Mouse (Mus musculus) frontal cortex, postnatal 14 days (tissue): ENCODE results near the gene Col28a1.
"Not testable (repeated sequence)": the region's sequence is repeated elsewhere in the genome, so short reads cannot be mapped to it uniquely, and the experiment has no call there.

Source experiments
- DNase-seq, 2 experiments: peaks; one replicate each; pipeline ENCODE4 v3.0.0; 2022; ENCODE audit warnings: low spot score in 2 of 2

Gene Col28a1

GRCm38 (mm10) chr6:8023527-8023926 lies 168.9 kb downstream of the Col28a1 start:
- no peak for DNase-seq

GRCm38 (mm10) chr6:7994736-7995135 lies 197.7 kb downstream of the Col28a1 start:
- no peak for DNase-seq

GRCm38 (mm10) chr6:7983646-7983979 lies 208.8 kb downstream of the Col28a1 start:
- no peak for DNase-seq

- not testable (repeated sequence) for DNase-seq
These were observed 209.3 kb downstream of the Col28a1 start for GRCm38 (mm10) chr6:7982958-7983645.

- no peak for DNase-seq
These were observed 221.2 kb downstream of the Col28a1 start for GRCm38 (mm10) chr6:7971020-7971760.

- DNase-seq: no peak
These were observed 223.0 kb downstream of the Col28a1 start for GRCm38 (mm10) chr6:7969376-7969775.

GRCm38 (mm10) chr6:7965833-7966522 lies 226.4 kb downstream of the Col28a1 start:
- DNase-seq: no peak

GRCm38 (mm10) chr6:7962749-7963148 lies 229.7 kb downstream of the Col28a1 start:
- no peak for DNase-seq

GRCm38 (mm10) chr6:7952208-7952607 lies 240.2 kb downstream of the Col28a1 start:
- no peak for DNase-seq

- no peak for DNase-seq
These were observed 240.6 kb downstream of the Col28a1 start for GRCm38 (mm10) chr6:7951778-7952177.
